Mouse (Mus musculus) stomach, postnatal 0 days (tissue): ENCODE measurements around the gene Fchsd2. TPM values are rescaled to one million over a fixed set of nuclear protein-coding genes. Genes with fewer than 3 reads are reported as not detected.
A peak's percentile ranks its signal among the peaks of the same experiment; 100 is the strongest.

Experiments used
- ATAC-seq: fragments of 200-750 bp; cut with Nextera tagmentation; 2 replicates; pipeline ENCODE4 v1.8.0; 2017; ENCODE audit not compliant: low FRiP score, low TSS enrichment
- DNase-seq: peaks from one replicate; pipeline ENCODE4 v3.0.0-alpha.2; 2016; ENCODE audit warnings: low spot score
- H3K27ac ChIP-seq: fragments of 300-500 bp; sonication (generic); replicated peaks from 2 replicates; pipeline ENCODE4 v1.5.1; 2014; ENCODE audit warnings: mild to moderate bottlenecking, control low read depth
- H3K27me3 ChIP-seq: fragments of 300-500 bp; sonication (generic); 2 replicates; pipeline ENCODE4 v1.6.1; 2014; ENCODE audit warnings: low read length; ENCODE audit not compliant: control insufficient read depth, insufficient read depth
- H3K36me3 ChIP-seq: fragments of 300-500 bp; sonication (generic); 2 replicates; pipeline ENCODE4 v1.6.1; 2014; ENCODE audit warnings: low read length, mixed read lengths; ENCODE audit not compliant: control insufficient read depth, insufficient read depth
- H3K4me1 ChIP-seq: fragments of 300-500 bp; sonication (generic); replicated peaks from 2 replicates; pipeline ENCODE4 v1.6.1; 2014; ENCODE audit warnings: antibody characterized with exemption; ENCODE audit not compliant: control insufficient read depth, insufficient read depth
- H3K4me2 ChIP-seq: fragments of 300-500 bp; sonication (generic); replicated peaks from 2 replicates; pipeline ENCODE4 v1.6.1; 2014; ENCODE audit warnings: low read depth, mild to moderate bottlenecking, control low read depth, moderate library complexity
- H3K4me3 ChIP-seq: fragments of 300-500 bp; sonication (generic); 2 replicates; pipeline ENCODE4 v1.5.1; 2014; ENCODE audit warnings: low read depth, low read length, control low read depth
- H3K9ac ChIP-seq: fragments of 300-500 bp; sonication (generic); 2 replicates; pipeline ENCODE4 v1.6.1; 2014; ENCODE audit warnings: mild to moderate bottlenecking, low read length, control low read depth, mixed read lengths
- H3K9me3 ChIP-seq: fragments of 300-500 bp; sonication (generic); 2 replicates; pipeline ENCODE4 v1.6.1; 2016; ENCODE audit warnings: low read length; ENCODE audit not compliant: control insufficient read depth
- CTCF ChIP-seq: IDR thresholded peaks from 2 replicates; pipeline ENCODE4 v1.5.1; 2016; ENCODE audit warnings: antibody characterized with exemption, low read depth, mild to moderate bottlenecking, moderate library complexity
- EP300 ChIP-seq: optimal IDR thresholded peaks from 2 replicates; pipeline ENCODE3; 2016; ENCODE audit warnings: antibody characterized with exemption
- WGBS: fragments of 180-500 bp; shearing (Covaris S2); extraction: QIAGEN DNeasy Blood & Tissue Kit; methylation state at CpG from one replicate; pipeline ENCODE4 v1.1.7; 2014; 5-methylcytosine and 5-hydroxymethylcytosine counted together
- polyA plus RNA-seq: library from polyadenylated mRNA; unstranded; fragments of >200 nt; fragmentation: Nextera tagmentation; extraction: Ambion mirVana; gene quantifications from 2 replicates; pipeline ENCODE4 v1.2.1, GENCODE M21; 2015

Gene Fchsd2
- polyA plus RNA-seq, 1 experiment from 2014 or later: 6.4 TPM

- H3K27ac ChIP-seq: no peak overlapping the region
- H3K9ac ChIP-seq: no peak overlapping the region
- DNase-seq: no peak
- ATAC-seq: no peak
- H3K4me2 ChIP-seq: no peak overlapping the region
- 0 out of 2 replicates have a peak, but pooled peaks cover 3% of the 10 kb centered on the region for H3K36me3 ChIP-seq
- peaks cover 6% of the 10 kb centered on the region; the same call in 1 of the 2 replicates for H3K4me1 ChIP-seq
- H3K27me3 ChIP-seq: no peaks in the 10 kb centered on the region
- WGBS: 63% methylated on average over 4 of the region's 4 CpGs
- no peaks in the 10 kb centered on the region for H3K9me3 ChIP-seq
- TF ChIP-seq EP300: no peak
- TF ChIP-seq CTCF: no peak
- no peak overlapping the region for H3K4me3 ChIP-seq
These were observed 238.1 kb downstream of the Fchsd2 start for GRCm38 (mm10) chr7:101330841-101331173.

- peaks cover 6% of the 10 kb centered on the region; the same call in 1 of the 2 replicates for H3K4me1 ChIP-seq
- no peak overlapping the region for H3K4me2 ChIP-seq
- DNase-seq (no peak), ATAC-seq (0 out of 2 replicates have a peak, but pooled peaks have one; percentile 28)
- TF ChIP-seq CTCF: no peak
- TF ChIP-seq EP300: no peak
- H3K4me3 ChIP-seq: no peak overlapping the region
- H3K27me3 ChIP-seq: no peaks in the 10 kb centered on the region
- 0 out of 2 replicates have a peak, but pooled peaks cover 3% of the 10 kb centered on the region for H3K36me3 ChIP-seq
- 78% methylated on average over 5 of the region's 5 CpGs for WGBS
- no peak overlapping the region for H3K27ac ChIP-seq
- no peaks in the 10 kb centered on the region for H3K9me3 ChIP-seq
- no peak overlapping the region for H3K9ac ChIP-seq
These were observed 239.6 kb downstream of the Fchsd2 start for GRCm38 (mm10) chr7:101332045-101332831.

Other genes with a start within 250 kb of the Fchsd2 start
- gene Relt, start 229.4 kb upstream of the Fchsd2 start, polyA plus RNA-seq: 0.71 and 1.2 TPM in 2 replicates
- gene Arhgef17, start 160.8 kb upstream of the Fchsd2 start, polyA plus RNA-seq: 2.2 and 2.7 TPM in 2 replicates
- 6.1 and 6.4 TPM in 2 replicates for gene P2ry6, start 118.2 kb upstream of the Fchsd2 start, polyA plus RNA-seq
- 5.7 and 5.8 TPM in 2 replicates for gene P2ry2, start 80.0 kb upstream of the Fchsd2 start, polyA plus RNA-seq
- 6.0 and 7.1 TPM in 2 replicates for gene Atg16l2, start 209.4 kb downstream of the Fchsd2 start, polyA plus RNA-seq
- gene Stard10, start 224.2 kb downstream of the Fchsd2 start, polyA plus RNA-seq: 132 and 144 TPM in 2 replicates